Mouse (Mus musculus) stomach, postnatal 0 days (tissue): Measurements from ENCODE around the gene Wiz. TPM values are rescaled to one million over a fixed set of nuclear protein-coding genes. Genes with fewer than 3 reads are reported as not detected.

Experiments
- ATAC-seq: fragments of 200-750 bp; cut with Nextera tagmentation; 2 replicates; pipeline ENCODE4 v1.8.0; 2017; ENCODE audit not compliant: low FRiP score, low TSS enrichment
- DNase-seq: peaks from one replicate; pipeline ENCODE4 v3.0.0-alpha.2; 2016; ENCODE audit warnings: low spot score
- H3K27ac ChIP-seq: fragments of 300-500 bp; sonication (generic); replicated peaks from 2 replicates; pipeline ENCODE4 v1.5.1; 2014; ENCODE audit warnings: mild to moderate bottlenecking, control low read depth
- H3K27me3 ChIP-seq: fragments of 300-500 bp; sonication (generic); 2 replicates; pipeline ENCODE4 v1.6.1; 2014; ENCODE audit warnings: low read length; ENCODE audit not compliant: control insufficient read depth, insufficient read depth
- H3K36me3 ChIP-seq: fragments of 300-500 bp; sonication (generic); 2 replicates; pipeline ENCODE4 v1.6.1; 2014; ENCODE audit warnings: low read length, mixed read lengths; ENCODE audit not compliant: control insufficient read depth, insufficient read depth
- H3K4me1 ChIP-seq: fragments of 300-500 bp; sonication (generic); replicated peaks from 2 replicates; pipeline ENCODE4 v1.6.1; 2014; ENCODE audit warnings: antibody characterized with exemption; ENCODE audit not compliant: control insufficient read depth, insufficient read depth
- H3K4me2 ChIP-seq: fragments of 300-500 bp; sonication (generic); replicated peaks from 2 replicates; pipeline ENCODE4 v1.6.1; 2014; ENCODE audit warnings: low read depth, mild to moderate bottlenecking, control low read depth, moderate library complexity
- H3K4me3 ChIP-seq: fragments of 300-500 bp; sonication (generic); 2 replicates; pipeline ENCODE4 v1.5.1; 2014; ENCODE audit warnings: low read depth, low read length, control low read depth
- H3K9ac ChIP-seq: fragments of 300-500 bp; sonication (generic); 2 replicates; pipeline ENCODE4 v1.6.1; 2014; ENCODE audit warnings: mild to moderate bottlenecking, low read length, control low read depth, mixed read lengths
- H3K9me3 ChIP-seq: fragments of 300-500 bp; sonication (generic); 2 replicates; pipeline ENCODE4 v1.6.1; 2016; ENCODE audit warnings: low read length; ENCODE audit not compliant: control insufficient read depth
- CTCF ChIP-seq: IDR thresholded peaks from 2 replicates; pipeline ENCODE4 v1.5.1; 2016; ENCODE audit warnings: antibody characterized with exemption, low read depth, mild to moderate bottlenecking, moderate library complexity
- EP300 ChIP-seq: optimal IDR thresholded peaks from 2 replicates; pipeline ENCODE3; 2016; ENCODE audit warnings: antibody characterized with exemption
- WGBS: fragments of 180-500 bp; shearing (Covaris S2); extraction: QIAGEN DNeasy Blood & Tissue Kit; methylation state at CpG from one replicate; pipeline ENCODE4 v1.1.7; 2014; 5-methylcytosine and 5-hydroxymethylcytosine counted together
- polyA plus RNA-seq: library from polyadenylated mRNA; unstranded; fragments of >200 nt; fragmentation: Nextera tagmentation; extraction: Ambion mirVana; gene quantifications from 2 replicates; pipeline ENCODE4 v1.2.1, GENCODE M21; 2015

Wiz gene
- polyA plus RNA-seq, 1 experiment from 2014 or later: 9.6 TPM

GRCm38 (mm10) chr17:32322809-32323208 is 66.4 kb downstream of the Wiz start:
- Histone ChIP-seq H3K27me3 (no peaks in the 10 kb centered on the region), H3K9ac (no peak overlapping the region), H3K4me3 (no peak overlapping the region), H3K9me3 (no peaks in the 10 kb centered on the region), H3K4me2 (no peak overlapping the region), H3K4me1 (peaks cover 2% of the 10 kb centered on the region; the same call in 1 of the 2 replicates), H3K27ac (no peak overlapping the region), H3K36me3 (no peaks in the 10 kb centered on the region)
- TF ChIP-seq EP300 (no peak), CTCF (no peak)
- DNase-seq: no peak
- ATAC-seq: no peak
- WGBS: 88% methylated on average over 1 of the region's 1 CpGs

GRCm38 (mm10) chr17:32321836-32322235 is 67.4 kb downstream of the Wiz start:
- no peaks in the 10 kb centered on the region for H3K27me3 ChIP-seq
- DNase-seq (peak; percentile 28), ATAC-seq (no peak)
- H3K9ac ChIP-seq: peak overlapping the region; percentile 73
- no peak for TF ChIP-seq EP300
- TF ChIP-seq CTCF: no peak
- peak overlapping the region; percentile 75 for H3K4me2 ChIP-seq
- no peaks in the 10 kb centered on the region for H3K9me3 ChIP-seq
- peaks cover 5% of the 10 kb centered on the region for H3K36me3 ChIP-seq
- H3K4me1 ChIP-seq: peaks cover 2% of the 10 kb centered on the region; the same call in 1 of the 2 replicates
- peak overlapping the region; percentile 86 for H3K4me3 ChIP-seq
- H3K27ac ChIP-seq: peak overlapping the region; percentile 85
- 10% methylated on average over 6 of the region's 6 CpGs for WGBS

GRCm38 (mm10) chr17:32321390-32321734 is 67.9 kb downstream of the Wiz start:
- no peak for DNase-seq
- TF ChIP-seq CTCF (peak; percentile 19; the same call in 1 of the 2 replicates), EP300 (no peak)
- H3K9me3 ChIP-seq: no peaks in the 10 kb centered on the region
- peaks cover 10% of the 10 kb centered on the region for H3K36me3 ChIP-seq
- peak overlapping the region; percentile 75 for H3K4me2 ChIP-seq
- peak; percentile 64; the same call in 1 of the 2 replicates for ATAC-seq
- under 1% methylated on average over 23 of the region's 23 CpGs for WGBS
- no peaks in the 10 kb centered on the region for H3K27me3 ChIP-seq
- peaks cover 2% of the 10 kb centered on the region; the same call in 1 of the 2 replicates for H3K4me1 ChIP-seq
- H3K4me3 ChIP-seq: peak overlapping the region; percentile 86
- peak overlapping the region; percentile 73 for H3K9ac ChIP-seq
- H3K27ac ChIP-seq: peak overlapping the region; percentile 85

GRCm38 (mm10) chr17:32320597-32321389 is 68.4 kb downstream of the Wiz start, which contains the start of gene Akap8:
TSS of gene Akap8 (minus strand) at chr17:32321238.
- ATAC-seq (peak; percentile 98), DNase-seq (peak; percentile 99)
- peak within 1 kb of the TSS; percentile 85 for H3K4me2 ChIP-seq
- under 1% methylated on average over 83 of the region's 83 CpGs for WGBS
- peak within 1 kb of the TSS; percentile 86 for H3K4me3 ChIP-seq
- H3K36me3 ChIP-seq: peaks cover 16% of the 10 kb centered on the region
- peak within 1 kb of the TSS; percentile 97 for H3K27ac ChIP-seq
- no peaks in the 10 kb centered on the region for H3K27me3 ChIP-seq
- no peaks in the 10 kb centered on the region for H3K9me3 ChIP-seq
- peaks cover 2% of the 10 kb centered on the region; the same call in 1 of the 2 replicates for H3K4me1 ChIP-seq
- no peak for TF ChIP-seq EP300
- no peak for TF ChIP-seq CTCF
- peak within 1 kb of the TSS; percentile 87 for H3K9ac ChIP-seq

- Histone ChIP-seq H3K4me1 (peaks cover 2% of the 10 kb centered on the region; the same call in 1 of the 2 replicates), H3K9me3 (no peaks in the 10 kb centered on the region), H3K4me3 (peak overlapping the region; percentile 86), H3K9ac (peak overlapping the region; percentile 87), H3K36me3 (peaks cover 24% of the 10 kb centered on the region), H3K4me2 (peak overlapping the region; percentile 85), H3K27ac (peak overlapping the region; percentile 97), H3K27me3 (no peaks in the 10 kb centered on the region)
- TF ChIP-seq EP300 (no peak), CTCF (no peak)
- DNase-seq: no peak
- no peak for ATAC-seq
- under 1% methylated on average over 7 of the region's 7 CpGs for WGBS
These were observed 69.3 kb downstream of the Wiz start for GRCm38 (mm10) chr17:32319950-32320349.

GRCm38 (mm10) chr17:32317708-32318107 is 71.5 kb downstream of the Wiz start:
- DNase-seq (no peak), ATAC-seq (no peak)
- 78% methylated on average over 3 of the region's 3 CpGs for WGBS
- Histone ChIP-seq H3K9ac (no peak overlapping the region), H3K4me1 (peaks cover 2% of the 10 kb centered on the region; the same call in 1 of the 2 replicates), H3K36me3 (peaks cover 43% of the 10 kb centered on the region), H3K27me3 (no peaks in the 10 kb centered on the region), H3K4me3 (no peak overlapping the region), H3K4me2 (no peak overlapping the region), H3K9me3 (no peaks in the 10 kb centered on the region), H3K27ac (no peak overlapping the region)
- TF ChIP-seq CTCF (peak; percentile 22; the same call in 1 of the 2 replicates), EP300 (no peak)
